Comparison of ENCODE assay signal across 8 mouse cellular contexts in genomic region chr8:22060446-22060889, GRCm38 (mm10). TPM values are rescaled to one million over a fixed set of nuclear protein-coding genes. Genes with fewer than 3 reads are reported as not detected.
DNase-seq lines count a peak whose midpoint lies in the region; ATAC-seq lines count a peak whose summit lies in the region.

Gene Alg11 (plus strand): TSS chr8:22060721.

- peaks cover 6% of the 10 kb centered on the region for H3K4me1 ChIP-seq in hindbrain, embryonic 14.5 days (replicated peaks; ENCODE audit: control insufficient read depth, insufficient read depth, low read length)

- peak; percentile 99 for DNase-seq in R1 (ENCODE audit: low read depth, low spot score)
- peak; percentile 94 to 99 for DNase-seq in cerebellum, postnatal 25 days
- DNase-seq in frontal cortex, postnatal 25 days (ENCODE audit: low spot score in 2 of 2) = peak; percentile 85 to 93
- DNase-seq in hindbrain, embryonic 14.5 days (ENCODE audit: low spot score) = peak; percentile 95
- peak; percentile 95 to 96 for DNase-seq in layer of hippocampus, postnatal 36 days
- DNase-seq in lung, postnatal 36 days = peak; percentile 98
- DNase-seq in retina, postnatal 1 day = peak; percentile 99
- DNase-seq in urinary bladder, adult 18-20 months (ENCODE audit: low spot score in 2 of 2) = peak; percentile 84 to 96

- H3K27me3 ChIP-seq in hindbrain, embryonic 14.5 days (ENCODE audit: control insufficient read depth, insufficient read depth, low read length) = peaks cover 12% of the 10 kb centered on the region; the same call in 1 of the 2 replicates

- H3K9me3 ChIP-seq in hindbrain, embryonic 14.5 days (ENCODE audit: control insufficient read depth, low read length) = no peaks in the 10 kb centered on the region

- peak; percentile 100 for ATAC-seq in hindbrain, embryonic 14.5 days (ENCODE audit: low FRiP score)

- H3K4me3 ChIP-seq in hindbrain, embryonic 14.5 days (replicated peaks; ENCODE audit: low read length) = peak within 1 kb of the TSS; percentile 61

- WGBS in hindbrain, embryonic 14.5 days = under 1% methylated on average over 36 of the region's 36 CpGs

- peaks cover 26% of the 10 kb centered on the region for H3K36me3 ChIP-seq in hindbrain, embryonic 14.5 days (replicated peaks; ENCODE audit: control insufficient read depth, insufficient read depth)

- H3K9ac ChIP-seq in hindbrain, embryonic 14.5 days = peak within 1 kb of the TSS; percentile 59

- peak within 1 kb of the TSS; percentile 81 for H3K4me2 ChIP-seq in hindbrain, embryonic 14.5 days (replicated peaks)

- no peak within 1 kb of the TSS for H3K27ac ChIP-seq in hindbrain, embryonic 14.5 days

RNA-seq across cellular contexts. Expression of gene Alg11, which starts in this region (rescaled TPM):
- 34.1 and 41.6 TPM in 2 replicates for polyA plus RNA-seq in hindbrain, embryonic 14.5 days (2014; fragmentation: Nextera tagmentation; extraction: Ambion mirVana)
- total RNA-seq in layer of hippocampus, postnatal 36 days (2021) = 10 to 100 TPM; 37.6 to 42.8 TPM
